Mouse (Mus musculus) induced T-regulatory cell, adult 2 months (primary cell): ENCODE measurements at regions not wholly inside any gene's neighbourhood (a gene's known extent, or its start where the extent isn't known, plus 50 kb on each side); places are given as distances from the start of the nearest gene placed in this dataset.

ENCODE experiments used
- DNase-seq: peaks from one replicate; pipeline ENCODE4 v3.0.0-alpha.2; 2012; ENCODE audit warnings: low read depth

GRCm38 (mm10) chr10:51291412-51292207, 188.8 kb upstream of the Gm49339 start:
- DNase-seq = no peak

GRCm38 (mm10) chr10:51312814-51313213, 167.6 kb upstream of the Gm49339 start:
- DNase-seq = no peak

- DNase-seq = no peak
Observed at GRCm38 (mm10) chr10:51320207-51320606, 160.2 kb upstream of the Gm49339 start.

- DNase-seq = no peak
Observed at GRCm38 (mm10) chr10:51328772-51329171, 151.6 kb upstream of the Gm49339 start.

- no peak for DNase-seq
Observed at GRCm38 (mm10) chr10:51329386-51329785, 151.0 kb upstream of the Gm49339 start.
